Mouse (Mus musculus): ENCODE measurements around the gene Dner.

GRCm38 (mm10) chr1:84507568-84507967 lies 188.5 kb downstream of the Dner start:
- TF ChIP-seq CTCF (IDR thresholded peaks at IDR 0.05; ENCODE audit: low read depth, low read length) (no peak), POLR2A (IDR thresholded peaks at IDR 0.05; ENCODE audit: borderline replicate concordance, low read depth, low read length) (no peak)

Measured in bone marrow macrophage, adult 2 months (primary cell).